Mouse (Mus musculus) myocyte (in vitro differentiated cells): ENCODE results near the gene Il5.

ENCODE experiments used
- CEBPB ChIP-seq: IDR thresholded peaks from 2 replicates; pipeline ENCODE4 v1.6.1; 2011; ENCODE audit warnings: mild to moderate bottlenecking, moderate library complexity; ENCODE audit not compliant: poor library complexity, insufficient read depth, severe bottlenecking
- E2F4 ChIP-seq: IDR thresholded peaks from one replicate; pipeline ENCODE4 v1.6.1; 2011; ENCODE audit warnings: mild to moderate bottlenecking, control low read depth, moderate library complexity; ENCODE audit not compliant: insufficient read depth
- MAX ChIP-seq: IDR thresholded peaks from one replicate; pipeline ENCODE4 v1.6.1; 2011; ENCODE audit warnings: low read depth, mild to moderate bottlenecking, control low read depth
- MYOD1 ChIP-seq, 3 experiments: IDR thresholded peaks; one replicate each; pipeline ENCODE4 v1.6.1; 2011; ENCODE audit warnings: control low read depth in 2 of 3, low read depth in 2 of 3, mild to moderate bottlenecking in 2 of 3, moderate library complexity in 1 of 3; ENCODE audit not compliant: insufficient read length in 2 of 3, control insufficient read depth in 1 of 3
- MYOG ChIP-seq, 3 experiments: IDR thresholded peaks; one replicate each; pipeline ENCODE4 v1.6.1; 2011; ENCODE audit warnings: control low read depth in 2 of 3, low read depth in 2 of 3, mild to moderate bottlenecking in 2 of 3; ENCODE audit not compliant: insufficient read length in 2 of 3, control insufficient read depth in 1 of 3, insufficient read depth in 1 of 3
- POLR2A ChIP-seq: IDR thresholded peaks from one replicate; pipeline ENCODE4 v1.6.1; 2011; ENCODE audit warnings: low read depth, mild to moderate bottlenecking, control low read depth, moderate library complexity; ENCODE audit not compliant: insufficient read length
- POLR2AphosphoS2 ChIP-seq: IDR thresholded peaks from one replicate; pipeline ENCODE4 v1.6.1; 2011; ENCODE audit warnings: low read depth, control low read depth; ENCODE audit not compliant: insufficient read length
- TCF12 ChIP-seq: IDR thresholded peaks from one replicate; pipeline ENCODE4 v1.6.1; 2011; ENCODE audit warnings: mild to moderate bottlenecking, control low read depth; ENCODE audit not compliant: poor library complexity, insufficient read depth, severe bottlenecking
- TCF3 ChIP-seq: IDR thresholded peaks from one replicate; pipeline ENCODE4 v1.6.1; 2011; ENCODE audit warnings: low read depth, control low read depth; ENCODE audit not compliant: insufficient read length
- USF1 ChIP-seq: IDR thresholded peaks from one replicate; pipeline ENCODE4 v1.6.1; 2011; ENCODE audit warnings: low read depth, mild to moderate bottlenecking, control low read depth, moderate library complexity

DNA sequence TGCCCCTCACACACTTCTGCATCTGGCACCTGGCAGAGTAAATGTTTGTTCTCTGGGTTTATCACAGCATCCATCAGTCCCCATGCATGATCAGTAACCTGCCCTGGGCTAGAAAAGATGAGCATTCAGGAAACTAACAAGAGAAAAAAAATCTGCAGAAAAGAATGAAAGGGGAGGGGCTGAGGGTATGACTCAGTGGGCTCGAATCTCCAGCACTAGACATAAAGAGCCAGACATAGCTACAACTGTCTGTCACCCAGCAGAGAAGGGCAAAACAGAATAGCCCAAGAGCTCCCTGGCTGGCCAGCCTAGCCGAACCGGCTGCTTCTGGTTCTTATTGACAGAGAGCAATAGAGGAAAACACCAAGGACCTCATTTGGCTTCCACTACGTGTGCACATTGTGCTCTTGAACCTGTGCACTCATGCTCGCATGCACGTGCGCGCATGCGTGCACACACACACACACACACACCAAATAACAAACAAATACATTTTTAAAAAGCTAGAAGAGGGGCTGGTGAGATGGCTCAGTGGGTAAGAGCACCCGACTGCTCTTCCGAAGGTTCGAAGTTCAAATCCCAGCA, 34.5 kb downstream of the Il5 start:
- TF ChIP-seq POLR2A = no peak
- no peak for TF ChIP-seq MYOD1 (IDR thresholded peaks at IDR 0.05; ENCODE audit: control insufficient read depth in 1 of 3, insufficient read length in 2 of 3, low read depth in 2 of 3)
- no peak for TF ChIP-seq USF1
- TF ChIP-seq MYOG (IDR thresholded peaks at IDR 0.05; ENCODE audit: control insufficient read depth in 1 of 3, insufficient read depth in 1 of 3, insufficient read length in 2 of 3, low read depth in 2 of 3) = no peak
- no peak for TF ChIP-seq E2F4
- no peak for TF ChIP-seq POLR2AphosphoS2
- TF ChIP-seq CEBPB = no peak
- TF ChIP-seq TCF12 = no peak
- no peak for TF ChIP-seq MAX
- TF ChIP-seq TCF3 = no peak
